Mouse (Mus musculus) E14TG2a.4 (cell line): ENCODE measurements around the gene Usp37.

ENCODE experiments used
- H3K27me3 ChIP-seq: 2 replicates; pipeline ENCODE4 v1.6.1; 2014; ENCODE audit warnings: low read length, control low read depth; ENCODE audit not compliant: insufficient read depth
- H3K36me3 ChIP-seq: 2 replicates; pipeline ENCODE4 v1.6.1; 2014; ENCODE audit warnings: low read length, control low read depth; ENCODE audit not compliant: insufficient read depth
- H3K4me1 ChIP-seq: replicated peaks from 2 replicates; pipeline ENCODE4 v1.6.1; 2014; ENCODE audit warnings: low read depth, low read length, control low read depth
- H3K4me3 ChIP-seq: replicated peaks from 2 replicates; pipeline ENCODE4 v1.5.1; 2014; ENCODE audit warnings: mild to moderate bottlenecking, low read length
- H3K9me3 ChIP-seq: 2 replicates; pipeline ENCODE4 v1.6.1; 2014; ENCODE audit warnings: low read length, control low read depth
- CTCF ChIP-seq: conservative IDR thresholded peaks from 2 replicates; pipeline ENCODE4 v1.5.1; 2014; ENCODE audit warnings: low read length
- NANOG ChIP-seq: IDR thresholded peaks from 2 replicates; pipeline ENCODE4 v1.6.1; 2014; ENCODE audit warnings: borderline replicate concordance, low read length, mixed read lengths
- POU5F1 ChIP-seq: IDR thresholded peaks from 2 replicates; pipeline ENCODE4 v1.6.1; 2014; ENCODE audit warnings: low read length, borderline replicate concordance

The Usp37 gene

DNA sequence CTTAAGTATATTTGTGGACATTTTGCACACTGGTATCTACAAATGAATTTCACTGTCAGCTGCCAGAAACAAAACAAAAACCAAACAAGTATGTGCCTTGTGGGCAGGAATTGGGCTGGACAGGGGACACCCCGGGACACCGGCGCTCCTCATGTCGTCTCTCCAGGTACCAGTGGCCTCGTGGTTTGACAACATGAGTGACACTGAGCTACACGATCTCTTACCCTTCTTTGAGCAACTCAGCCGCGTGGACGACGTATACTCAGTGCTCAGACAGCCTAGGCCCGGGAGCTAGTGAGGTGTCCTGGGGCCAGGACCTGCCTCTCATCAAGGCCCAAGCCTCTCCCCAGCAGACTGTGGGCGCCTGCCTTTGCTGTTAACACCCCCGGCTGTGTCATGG lies 148.8 kb downstream of the Usp37 start:
- no peaks in the 10 kb centered on the region for H3K9me3 ChIP-seq
- peaks cover 19% of the 10 kb centered on the region for H3K36me3 ChIP-seq
- H3K27me3 ChIP-seq, result peaks cover 2% of the 10 kb centered on the region; the same call in 1 of the 2 replicates
- H3K4me1 ChIP-seq, result peaks cover 63% of the 10 kb centered on the region
- H3K4me3 ChIP-seq, result no peak overlapping the region; the same call in 1 of the 2 replicates
- TF ChIP-seq CTCF, result no peak
- TF ChIP-seq NANOG, result no peak
- no peak for TF ChIP-seq POU5F1

- peaks cover 2% of the 10 kb centered on the region; the same call in 1 of the 2 replicates for H3K27me3 ChIP-seq
- H3K4me1 ChIP-seq, result peaks cover 67% of the 10 kb centered on the region
- peaks cover 19% of the 10 kb centered on the region for H3K36me3 ChIP-seq
- no peaks in the 10 kb centered on the region for H3K9me3 ChIP-seq
- TF ChIP-seq POU5F1 (no peak), NANOG (no peak), CTCF (no peak)
- H3K4me3 ChIP-seq, result peak overlapping the region; percentile 21
These were observed 149.2 kb downstream of the Usp37 start for GRCm38 (mm10) chr1:74394858-74395257.

GRCm38 (mm10) chr1:74394311-74394710 lies 149.8 kb downstream of the Usp37 start:
- peaks cover 6% of the 10 kb centered on the region for H3K27me3 ChIP-seq
- no peak for TF ChIP-seq CTCF
- H3K4me1 ChIP-seq, result peaks cover 73% of the 10 kb centered on the region
- H3K36me3 ChIP-seq, result peaks cover 19% of the 10 kb centered on the region
- peak overlapping the region; percentile 21 for H3K4me3 ChIP-seq
- no peaks in the 10 kb centered on the region for H3K9me3 ChIP-seq

- peaks cover 19% of the 10 kb centered on the region for H3K36me3 ChIP-seq
- no peaks in the 10 kb centered on the region for H3K9me3 ChIP-seq
- peaks cover 10% of the 10 kb centered on the region for H3K27me3 ChIP-seq
- H3K4me3 ChIP-seq, result no peak overlapping the region
- H3K4me1 ChIP-seq, result peaks cover 79% of the 10 kb centered on the region
- TF ChIP-seq NANOG (no peak), CTCF (no peak), POU5F1 (no peak)
These were observed 150.4 kb downstream of the Usp37 start for GRCm38 (mm10) chr1:74393697-74394096.

DNA sequence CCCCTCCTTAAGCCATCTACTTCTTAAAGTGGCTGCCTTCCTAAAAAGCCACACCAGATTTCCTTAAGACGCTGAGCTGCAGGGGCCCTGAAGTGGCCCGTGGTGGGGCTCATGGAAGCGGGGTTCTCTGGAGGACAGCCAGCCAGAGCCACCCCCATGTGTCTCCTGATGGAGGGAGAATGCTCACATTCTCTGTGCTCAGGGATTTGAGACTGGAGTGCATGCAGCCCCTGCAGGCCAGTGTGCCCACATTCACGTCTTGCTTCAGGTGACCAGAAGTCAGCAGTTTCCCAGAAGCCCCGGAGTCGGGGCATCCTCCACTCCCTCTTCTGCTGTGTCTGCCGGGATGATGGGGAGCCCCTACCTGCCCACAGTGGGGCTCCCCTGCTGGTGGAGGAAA lies 151.1 kb downstream of the Usp37 start:
- no peak for TF ChIP-seq POU5F1
- TF ChIP-seq CTCF, result no peak
- no peak for TF ChIP-seq NANOG
- Histone ChIP-seq H3K4me1 (peaks cover 82% of the 10 kb centered on the region), H3K27me3 (peaks cover 17% of the 10 kb centered on the region), H3K9me3 (no peaks in the 10 kb centered on the region), H3K4me3 (peak overlapping the region; percentile 89), H3K36me3 (peaks cover 19% of the 10 kb centered on the region)

DNA sequence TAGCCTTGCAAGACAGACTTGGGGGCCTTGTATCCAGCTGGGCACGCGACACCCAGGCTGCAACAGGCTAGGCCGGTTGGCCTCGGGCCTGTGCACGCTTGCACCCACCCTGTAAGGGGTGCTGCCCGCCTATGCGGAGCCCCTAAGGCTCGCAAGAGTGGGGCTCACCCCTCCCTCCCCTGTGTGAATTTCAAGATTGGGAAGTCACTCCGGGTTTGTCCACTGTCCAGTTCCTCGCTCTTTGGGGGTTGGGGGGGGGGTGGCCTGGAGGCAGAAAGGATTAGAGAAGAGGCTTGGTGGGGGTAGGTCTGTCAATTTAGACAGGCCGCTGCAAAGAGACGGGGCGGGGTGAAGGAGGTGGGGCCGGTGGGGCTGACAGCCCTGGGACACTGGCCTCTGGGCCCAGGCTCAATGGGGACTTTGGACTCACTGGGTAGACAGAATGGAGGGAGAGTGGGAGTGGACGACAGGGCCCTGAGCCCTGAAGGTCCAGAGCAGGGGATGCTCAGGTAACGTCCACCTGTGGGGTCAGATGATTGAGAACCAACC lies 151.6 kb downstream of the Usp37 start:
- no peak for TF ChIP-seq CTCF
- no peak for TF ChIP-seq POU5F1
- TF ChIP-seq NANOG, result no peak
- Histone ChIP-seq H3K27me3 (peaks cover 17% of the 10 kb centered on the region), H3K4me1 (peaks cover 82% of the 10 kb centered on the region), H3K36me3 (peaks cover 19% of the 10 kb centered on the region), H3K9me3 (no peaks in the 10 kb centered on the region), H3K4me3 (peak overlapping the region; percentile 89)

GRCm38 (mm10) chr1:74391844-74392441 lies 152.1 kb downstream of the Usp37 start:
- Histone ChIP-seq H3K4me1 (peaks cover 85% of the 10 kb centered on the region), H3K9me3 (no peaks in the 10 kb centered on the region), H3K4me3 (peak overlapping the region; percentile 89), H3K27me3 (peaks cover 17% of the 10 kb centered on the region), H3K36me3 (peaks cover 19% of the 10 kb centered on the region)
- TF ChIP-seq NANOG, result no peak

- peaks cover 17% of the 10 kb centered on the region for H3K27me3 ChIP-seq
- no peak for TF ChIP-seq POU5F1
- peak; percentile 14; the same call in 1 of the 2 replicates for TF ChIP-seq CTCF
- peak within 1 kb of the TSS; percentile 89 for H3K4me3 ChIP-seq
- peaks cover 19% of the 10 kb centered on the region for H3K36me3 ChIP-seq
- no peaks in the 10 kb centered on the region for H3K9me3 ChIP-seq
- H3K4me1 ChIP-seq, result peaks cover 78% of the 10 kb centered on the region
These were observed 152.9 kb downstream of the Usp37 start, which contains the start of gene Ctdsp1 for GRCm38 (mm10) chr1:74390924-74391748. Gene Ctdsp1, plus strand, starts transcription at chr1:74391509.

GRCm38 (mm10) chr1:74390287-74390906 lies 153.7 kb downstream of the Usp37 start:
- Histone ChIP-seq H3K36me3 (peaks cover 18% of the 10 kb centered on the region), H3K27me3 (peaks cover 16% of the 10 kb centered on the region), H3K9me3 (no peaks in the 10 kb centered on the region), H3K4me3 (peak overlapping the region; percentile 89), H3K4me1 (peaks cover 78% of the 10 kb centered on the region)
- peak; percentile 89 for TF ChIP-seq CTCF
- TF ChIP-seq NANOG, result no peak
- TF ChIP-seq POU5F1, result no peak
